Mouse (Mus musculus): ENCODE data around the gene Golga5. TPM values are rescaled to one million over a fixed set of nuclear protein-coding genes. Genes with fewer than 3 reads are reported as not detected.
A peak's percentile ranks its signal among the peaks of the same experiment; 100 is the strongest.

Golga5 gene
- polyA plus RNA-seq, 1 experiment from 2014 or later, result 24.6 TPM

- H3K36me3 ChIP-seq, result no peaks in the 10 kb centered on the region
- 84% methylated on average over 12 of the region's 12 CpGs for WGBS
- H3K27me3 ChIP-seq (replicated peaks), result no peaks in the 10 kb centered on the region
- 0 out of 2 replicates have a peak, but pooled peaks cover 3% of the 10 kb centered on the region for H3K4me1 ChIP-seq
- no peak overlapping the region for H3K27ac ChIP-seq (replicated peaks)
- no peak for ATAC-seq (ENCODE audit: low FRiP score)
- H3K4me3 ChIP-seq (replicated peaks), result no peak overlapping the region
- no peak overlapping the region for H3K4me2 ChIP-seq
- H3K9ac ChIP-seq (replicated peaks), result no peak overlapping the region
- no peaks in the 10 kb centered on the region for H3K9me3 ChIP-seq (replicated peaks)
Measured at GRCm38 (mm10) chr12:102432238-102432637, 36.7 kb upstream of the Golga5 start.

GRCm38 (mm10) chr12:102434107-102434506 is 34.8 kb upstream of the Golga5 start:
- Histone ChIP-seq H3K27ac (replicated peaks) (no peak overlapping the region), H3K9ac (replicated peaks) (no peak overlapping the region), H3K36me3 (no peaks in the 10 kb centered on the region), H3K9me3 (replicated peaks) (no peaks in the 10 kb centered on the region), H3K4me2 (no peak overlapping the region), H3K27me3 (replicated peaks) (no peaks in the 10 kb centered on the region), H3K4me1 (peaks cover 22% of the 10 kb centered on the region), H3K4me3 (replicated peaks) (no peak overlapping the region)
- 92% methylated on average over 4 of the region's 4 CpGs for WGBS
- no peak for ATAC-seq (ENCODE audit: low FRiP score)

- Histone ChIP-seq H3K4me3 (replicated peaks) (no peak overlapping the region), H3K27me3 (replicated peaks) (no peaks in the 10 kb centered on the region), H3K4me1 (peaks cover 29% of the 10 kb centered on the region), H3K4me2 (no peak overlapping the region), H3K36me3 (no peaks in the 10 kb centered on the region), H3K9ac (replicated peaks) (no peak overlapping the region), H3K27ac (replicated peaks) (no peak overlapping the region), H3K9me3 (replicated peaks) (no peaks in the 10 kb centered on the region)
- ATAC-seq (ENCODE audit: low FRiP score), result no peak
- WGBS, result 69% methylated on average over 10 of the region's 10 CpGs
Measured at GRCm38 (mm10) chr12:102436939-102437526, 31.9 kb upstream of the Golga5 start.

GRCm38 (mm10) chr12:102437952-102438351 is 31.0 kb upstream of the Golga5 start:
- no peak overlapping the region for H3K27ac ChIP-seq (replicated peaks)
- H3K4me1 ChIP-seq, result peaks cover 29% of the 10 kb centered on the region
- H3K9ac ChIP-seq (replicated peaks), result no peak overlapping the region
- 87% methylated on average over 5 of the region's 5 CpGs for WGBS
- no peaks in the 10 kb centered on the region for H3K36me3 ChIP-seq
- ATAC-seq (ENCODE audit: low FRiP score), result no peak
- peak overlapping the region; percentile 78 for H3K4me2 ChIP-seq
- peak overlapping the region; percentile 71 for H3K4me3 ChIP-seq (replicated peaks)
- no peaks in the 10 kb centered on the region for H3K27me3 ChIP-seq (replicated peaks)
- H3K9me3 ChIP-seq (replicated peaks), result no peaks in the 10 kb centered on the region

GRCm38 (mm10) chr12:102438983-102439631 is 29.8 kb upstream of the Golga5 start:
- Histone ChIP-seq H3K4me1 (peaks cover 29% of the 10 kb centered on the region), H3K4me2 (peak overlapping the region; percentile 78), H3K27me3 (replicated peaks) (no peaks in the 10 kb centered on the region), H3K27ac (replicated peaks) (peak overlapping the region; percentile 84), H3K36me3 (no peaks in the 10 kb centered on the region), H3K9ac (replicated peaks) (peak overlapping the region; percentile 73), H3K4me3 (replicated peaks) (peak overlapping the region; percentile 71), H3K9me3 (replicated peaks) (no peaks in the 10 kb centered on the region)
- peak; percentile 68 for ATAC-seq (ENCODE audit: low FRiP score)
- 2% methylated on average over 20 of the region's 20 CpGs for WGBS

GRCm38 (mm10) chr12:102439632-102440023 is 29.3 kb upstream of the Golga5 start, which contains the start of gene Lgmn:
Gene Lgmn, minus strand, starts transcription at chr12:102439813.
- Histone ChIP-seq H3K4me2 (peak within 1 kb of the TSS; percentile 78), H3K27ac (replicated peaks) (peak within 1 kb of the TSS; percentile 84), H3K4me3 (replicated peaks) (peak within 1 kb of the TSS; percentile 71), H3K27me3 (replicated peaks) (no peaks in the 10 kb centered on the region), H3K4me1 (peaks cover 29% of the 10 kb centered on the region), H3K36me3 (no peaks in the 10 kb centered on the region), H3K9me3 (replicated peaks) (no peaks in the 10 kb centered on the region), H3K9ac (replicated peaks) (peak within 1 kb of the TSS; percentile 73)
- under 1% methylated on average over 28 of the region's 28 CpGs for WGBS
- ATAC-seq (ENCODE audit: low FRiP score), result peak; percentile 99

GRCm38 (mm10) chr12:102440551-102440950 is 28.4 kb upstream of the Golga5 start:
- ATAC-seq (ENCODE audit: low FRiP score), result no peak
- H3K4me3 ChIP-seq (replicated peaks), result no peak overlapping the region
- no peaks in the 10 kb centered on the region for H3K36me3 ChIP-seq
- 95% methylated on average over 7 of the region's 7 CpGs for WGBS
- H3K9me3 ChIP-seq (replicated peaks), result no peaks in the 10 kb centered on the region
- 0 out of 2 replicates have a peak overlapping the region, but pooled peaks have one; percentile 78 for H3K4me2 ChIP-seq
- H3K27ac ChIP-seq (replicated peaks), result no peak overlapping the region
- H3K9ac ChIP-seq (replicated peaks), result no peak overlapping the region
- H3K4me1 ChIP-seq, result peaks cover 29% of the 10 kb centered on the region
- no peaks in the 10 kb centered on the region for H3K27me3 ChIP-seq (replicated peaks)

- no peak overlapping the region for H3K9ac ChIP-seq (replicated peaks)
- H3K4me2 ChIP-seq, result no peak overlapping the region
- 84% methylated on average over 6 of the region's 6 CpGs for WGBS
- no peak for ATAC-seq (ENCODE audit: low FRiP score)
- no peak overlapping the region for H3K27ac ChIP-seq (replicated peaks)
- H3K4me1 ChIP-seq, result peaks cover 29% of the 10 kb centered on the region
- H3K9me3 ChIP-seq (replicated peaks), result no peaks in the 10 kb centered on the region
- H3K36me3 ChIP-seq, result no peaks in the 10 kb centered on the region
- no peaks in the 10 kb centered on the region for H3K27me3 ChIP-seq (replicated peaks)
- no peak overlapping the region for H3K4me3 ChIP-seq (replicated peaks)
Measured at GRCm38 (mm10) chr12:102441141-102441540, 27.8 kb upstream of the Golga5 start.

GRCm38 (mm10) chr12:102442639-102443038 is 26.3 kb upstream of the Golga5 start:
- no peak overlapping the region for H3K4me2 ChIP-seq
- H3K27ac ChIP-seq (replicated peaks), result no peak overlapping the region
- H3K9me3 ChIP-seq (replicated peaks), result no peaks in the 10 kb centered on the region
- no peak overlapping the region for H3K9ac ChIP-seq (replicated peaks)
- 91% methylated on average over 15 of the region's 15 CpGs for WGBS
- no peaks in the 10 kb centered on the region for H3K27me3 ChIP-seq (replicated peaks)
- ATAC-seq (ENCODE audit: low FRiP score), result no peak
- H3K36me3 ChIP-seq, result no peaks in the 10 kb centered on the region
- H3K4me1 ChIP-seq, result peaks cover 22% of the 10 kb centered on the region
- H3K4me3 ChIP-seq (replicated peaks), result no peak overlapping the region

- no peak for ATAC-seq (ENCODE audit: low FRiP score)
- WGBS, result 79% methylated on average over 5 of the region's 5 CpGs
- Histone ChIP-seq H3K4me1 (peaks cover 11% of the 10 kb centered on the region), H3K9me3 (replicated peaks) (no peaks in the 10 kb centered on the region), H3K4me3 (replicated peaks) (no peak overlapping the region), H3K9ac (replicated peaks) (no peak overlapping the region), H3K4me2 (no peak overlapping the region), H3K36me3 (no peaks in the 10 kb centered on the region), H3K27ac (replicated peaks) (no peak overlapping the region), H3K27me3 (replicated peaks) (no peaks in the 10 kb centered on the region)
Measured at GRCm38 (mm10) chr12:102443676-102444075, 25.3 kb upstream of the Golga5 start.

GRCm38 (mm10) chr12:102445436-102445835 is 23.5 kb upstream of the Golga5 start:
- Histone ChIP-seq H3K36me3 (no peaks in the 10 kb centered on the region), H3K9me3 (replicated peaks) (no peaks in the 10 kb centered on the region), H3K4me1 (no peaks in the 10 kb centered on the region), H3K9ac (replicated peaks) (no peak overlapping the region), H3K27me3 (replicated peaks) (no peaks in the 10 kb centered on the region), H3K4me2 (no peak overlapping the region), H3K27ac (replicated peaks) (no peak overlapping the region), H3K4me3 (replicated peaks) (no peak overlapping the region)
- ATAC-seq (ENCODE audit: low FRiP score), result no peak
- WGBS, result 78% methylated on average over 4 of the region's 4 CpGs

GRCm38 (mm10) chr12:102450437-102450836 is 18.5 kb upstream of the Golga5 start:
- Histone ChIP-seq H3K36me3 (no peaks in the 10 kb centered on the region), H3K4me1 (no peaks in the 10 kb centered on the region), H3K9ac (replicated peaks) (no peak overlapping the region), H3K4me2 (no peak overlapping the region), H3K27ac (replicated peaks) (peak overlapping the region; percentile 23; the same call in 1 of the 2 replicates), H3K4me3 (replicated peaks) (no peak overlapping the region), H3K9me3 (replicated peaks) (no peaks in the 10 kb centered on the region), H3K27me3 (replicated peaks) (no peaks in the 10 kb centered on the region)
- 64% methylated on average over 10 of the region's 10 CpGs for WGBS
- no peak for ATAC-seq (ENCODE audit: low FRiP score)

Data from neural tube, embryonic 15.5 days (tissue).